Mouse (Mus musculus) cerebral cortex, adult 2 months (tissue): ENCODE results near the gene Cisd3.

ENCODE experiments used
- WGBS: fragments of 180-500 bp; shearing (Covaris S2); methylation state at CpG from one replicate; pipeline ENCODE4 v1.1.7; 2018; 5-methylcytosine and 5-hydroxymethylcytosine counted together

The Cisd3 gene

GRCm38 (mm10) chr11:97685613-97686321 is at the start of gene Cisd3:
Cisd3 (plus strand) TSS chr11:97685826.
- WGBS: under 1% methylated on average over 43 of the region's 43 CpGs

DNA sequence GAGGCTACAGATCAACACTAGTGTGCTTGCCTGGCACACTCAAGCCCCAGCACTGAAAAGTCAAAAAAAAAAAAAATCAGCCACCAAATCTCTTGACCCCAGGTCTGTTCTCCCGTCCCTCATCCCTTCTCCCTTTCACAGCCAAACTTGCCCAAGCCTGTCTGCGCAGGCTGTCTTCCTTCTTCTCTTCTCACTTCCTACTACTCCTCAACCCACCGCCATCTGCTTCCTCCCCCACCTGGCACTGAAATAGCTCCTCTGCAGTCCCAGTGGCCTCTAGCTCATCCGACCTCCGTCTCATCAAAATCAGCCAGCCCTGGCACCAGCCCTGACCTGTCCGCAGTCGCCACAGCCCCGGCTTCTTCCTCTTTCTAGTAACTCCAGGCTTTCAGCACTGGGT is 44.0 kb upstream of the Cisd3 start:
- 39% methylated on average over 8 of the region's 8 CpGs for WGBS

DNA sequence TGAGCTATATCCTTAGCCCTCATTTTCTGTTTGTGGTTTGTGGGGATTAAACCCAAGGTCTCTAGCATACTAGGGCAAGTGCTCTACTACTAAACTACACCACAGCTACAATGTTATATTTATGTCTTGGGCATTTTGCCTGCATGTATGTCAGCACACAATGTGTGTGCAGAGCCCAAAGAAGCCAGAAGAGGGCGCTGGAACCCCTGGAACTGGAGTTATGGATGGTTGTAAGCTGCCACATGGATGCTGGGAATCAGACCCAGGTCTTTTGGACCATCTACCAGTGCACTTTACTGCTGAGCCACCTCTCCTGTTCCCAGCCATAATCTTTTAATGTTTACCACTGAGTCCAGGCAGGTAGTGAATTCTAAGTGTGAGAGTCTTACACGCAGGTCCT is 42.9 kb upstream of the Cisd3 start:
- WGBS: 55% methylated on average over 2 of the region's 2 CpGs

DNA sequence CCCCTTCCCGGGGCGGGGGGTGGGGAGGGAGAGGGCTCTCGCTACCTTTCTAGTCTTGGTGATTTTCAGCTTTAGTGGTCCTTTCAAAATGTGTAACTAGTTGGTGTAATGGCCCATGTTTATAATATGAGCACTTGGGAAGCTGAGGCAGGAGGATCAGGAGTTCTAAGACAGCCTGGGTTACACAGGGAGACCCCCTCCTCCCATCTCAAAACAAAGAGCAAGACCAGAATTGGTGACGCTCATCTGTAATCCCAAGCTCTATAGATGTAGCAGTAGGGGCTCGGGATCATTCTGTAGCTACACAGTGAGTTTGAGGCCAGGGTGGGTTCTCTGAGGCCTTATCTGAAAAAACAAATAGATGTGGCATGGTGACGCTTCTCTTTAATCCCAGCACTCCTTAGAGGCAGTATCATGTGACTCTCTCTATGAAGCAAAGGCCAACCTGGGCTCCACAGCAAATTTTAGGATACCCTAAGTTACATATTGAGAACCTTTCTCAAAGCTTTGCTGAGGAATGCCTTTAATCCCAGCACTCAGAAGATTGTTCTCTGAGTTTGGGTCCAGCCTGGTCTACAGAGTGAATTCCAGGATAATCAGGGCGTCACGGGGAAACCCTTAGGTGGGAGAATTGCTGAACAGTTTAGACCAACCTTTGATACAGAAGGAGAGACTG is 42.1 kb upstream of the Cisd3 start:
- WGBS: 86% methylated on average over 8 of the region's 8 CpGs

DNA sequence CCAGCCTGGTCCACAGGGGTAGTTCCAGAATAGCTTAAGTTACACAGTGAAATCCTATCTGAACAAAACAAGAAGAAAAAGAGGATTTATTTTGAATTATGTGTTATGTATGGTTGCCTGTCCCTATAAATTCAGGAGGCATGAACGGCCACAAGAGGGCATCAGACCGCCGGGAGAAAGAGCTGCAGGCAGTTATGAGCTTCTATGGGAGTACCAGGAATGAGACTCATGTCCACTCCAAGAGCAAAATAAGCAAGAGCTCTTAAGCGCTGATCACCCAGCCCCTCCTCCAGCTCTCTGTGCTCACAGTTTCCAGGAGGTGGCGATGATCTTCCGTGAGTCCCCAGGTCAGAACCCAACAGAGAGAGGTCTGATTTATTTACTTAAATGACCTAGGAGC is 40.8 kb upstream of the Cisd3 start:
- WGBS: 8% methylated on average over 6 of the region's 6 CpGs

- 65% methylated on average over 4 of the region's 4 CpGs for WGBS
These were observed 37.1 kb upstream of the Cisd3 start for GRCm38 (mm10) chr11:97648541-97648940.

DNA sequence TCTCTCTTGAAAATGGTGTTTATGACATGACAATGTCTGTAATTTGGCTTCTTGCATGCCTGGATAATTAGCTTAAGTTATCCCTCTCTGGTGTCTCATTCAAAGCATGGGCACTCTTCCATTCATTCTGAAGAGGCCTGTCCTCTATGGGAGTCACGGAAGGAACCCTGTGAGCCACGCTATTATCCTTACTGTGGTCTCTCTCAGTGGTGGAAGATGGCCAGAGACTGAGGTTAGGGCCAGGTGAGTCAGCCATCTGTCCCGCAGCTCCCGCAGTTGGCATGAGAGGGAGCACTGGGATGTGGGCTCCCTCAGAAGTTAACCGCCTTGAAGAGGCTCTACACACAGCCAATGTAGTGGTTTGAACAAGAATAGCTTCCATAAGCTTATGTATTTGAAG is 35.3 kb upstream of the Cisd3 start:
- WGBS: 41% methylated on average over 5 of the region's 5 CpGs

DNA sequence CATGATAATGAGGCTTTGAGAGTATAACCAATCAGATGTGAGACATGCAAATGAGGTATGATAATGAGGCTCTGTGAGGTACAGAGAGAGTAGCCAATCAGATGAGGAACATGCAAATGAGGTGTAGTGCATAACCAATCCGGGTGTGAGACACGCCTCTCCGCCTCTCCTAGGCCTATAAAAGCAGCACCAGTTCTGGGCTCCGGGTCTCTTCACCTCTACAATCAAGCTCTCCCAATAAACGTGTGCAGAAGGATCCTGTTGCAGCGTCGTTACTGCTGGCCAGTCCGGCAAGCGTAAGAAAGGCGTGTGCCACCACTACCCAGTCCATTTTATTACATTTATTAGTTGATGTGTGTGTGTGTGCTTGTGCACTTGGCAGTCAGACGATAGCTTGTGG is 32.2 kb upstream of the Cisd3 start:
- WGBS: 94% methylated on average over 11 of the region's 11 CpGs

DNA sequence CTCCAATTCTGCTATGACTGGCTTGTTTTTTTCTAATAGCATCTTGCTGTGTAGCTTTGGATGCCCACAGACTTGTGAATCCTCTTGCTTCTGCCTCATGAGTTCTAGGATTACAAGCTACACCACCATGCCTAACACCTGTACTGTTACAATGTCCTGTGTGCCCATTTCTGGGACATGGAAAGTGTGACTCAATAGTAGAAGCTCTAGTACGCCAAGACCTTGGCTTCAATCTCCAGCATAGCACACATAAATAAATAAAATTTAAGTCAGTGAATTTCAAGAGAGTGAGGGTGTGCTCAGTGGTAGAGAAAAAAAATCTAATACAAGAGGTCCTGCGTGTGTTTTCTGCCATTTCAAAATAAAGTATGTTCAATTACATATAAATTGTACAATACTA is 31.4 kb upstream of the Cisd3 start:
- 90% methylated on average over 2 of the region's 2 CpGs for WGBS

DNA sequence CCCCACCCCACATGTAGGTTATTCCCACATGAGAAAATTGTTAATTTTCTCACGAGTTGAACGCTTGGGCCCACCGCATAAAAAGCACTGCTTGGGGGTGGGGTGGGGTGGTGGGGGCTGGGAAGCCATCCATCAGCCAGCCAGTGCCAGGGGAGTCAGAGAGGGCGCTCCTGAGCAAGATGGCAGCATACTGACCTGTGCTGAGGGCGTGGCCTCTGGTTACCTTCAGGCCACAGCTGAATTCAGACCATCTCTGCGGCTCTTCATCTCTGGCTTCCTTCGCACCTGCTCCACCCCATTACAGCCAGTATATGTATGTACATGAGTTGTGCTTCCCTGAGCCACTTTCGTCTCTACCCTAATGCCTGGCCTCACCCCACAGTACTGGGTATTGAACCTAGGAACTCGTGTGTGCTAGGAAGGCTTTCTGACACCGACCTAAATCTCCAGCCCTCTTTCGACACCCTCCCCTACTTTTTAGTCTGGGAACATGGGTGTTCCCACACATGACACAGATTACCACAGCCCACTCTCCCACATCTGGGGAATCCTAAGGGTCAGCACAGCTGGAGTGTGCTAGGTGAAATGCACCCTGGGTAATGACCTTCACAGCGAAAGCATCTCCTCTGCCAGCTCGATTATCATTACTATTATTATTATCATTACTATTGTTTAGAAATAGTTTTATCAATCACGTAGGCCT is 29.2 kb upstream of the Cisd3 start:
- WGBS: 80% methylated on average over 14 of the region's 14 CpGs

- WGBS: 50% methylated on average over 6 of the region's 6 CpGs
These were observed 28.3 kb upstream of the Cisd3 start for GRCm38 (mm10) chr11:97657184-97657945.

- 91% methylated on average over 6 of the region's 6 CpGs for WGBS
These were observed 27.7 kb upstream of the Cisd3 start for GRCm38 (mm10) chr11:97657967-97658366.

GRCm38 (mm10) chr11:97658751-97659266 is 26.8 kb upstream of the Cisd3 start:
- WGBS: 80% methylated on average over 11 of the region's 11 CpGs

DNA sequence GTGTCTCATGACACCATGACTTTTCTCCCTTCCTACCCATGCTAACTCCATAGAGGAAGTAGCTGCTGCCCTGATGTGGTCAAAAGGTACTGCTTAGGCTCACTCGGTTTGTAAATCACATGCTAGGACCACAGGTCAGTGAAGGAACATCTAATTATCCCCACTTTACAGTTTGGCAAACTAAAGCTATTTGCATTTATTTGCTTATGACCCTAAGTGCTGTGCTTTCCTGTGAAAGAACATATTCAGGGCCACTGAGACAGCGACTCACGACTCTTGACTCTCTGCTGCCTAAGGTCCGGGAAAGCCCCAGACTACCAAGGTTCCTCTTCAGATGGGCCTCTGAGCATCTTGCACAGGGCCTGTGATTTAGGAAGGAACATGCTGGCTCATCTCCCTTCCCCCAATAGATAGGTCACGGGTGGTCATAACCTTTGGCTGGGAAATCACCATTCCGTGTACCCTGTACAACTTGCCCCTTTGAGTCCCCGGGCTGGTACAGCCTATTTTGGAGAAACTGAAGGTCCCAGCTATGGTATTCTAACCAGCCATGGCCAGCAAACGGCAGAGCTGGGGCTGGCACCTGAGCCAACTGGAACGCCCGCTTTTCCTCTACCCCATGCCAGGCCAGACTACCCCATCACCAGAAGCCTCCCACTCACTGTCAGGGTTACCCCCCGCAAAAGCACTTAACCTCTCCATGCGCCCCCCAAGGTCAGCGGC is 26.2 kb upstream of the Cisd3 start:
- WGBS: 14% methylated on average over 13 of the region's 13 CpGs

DNA sequence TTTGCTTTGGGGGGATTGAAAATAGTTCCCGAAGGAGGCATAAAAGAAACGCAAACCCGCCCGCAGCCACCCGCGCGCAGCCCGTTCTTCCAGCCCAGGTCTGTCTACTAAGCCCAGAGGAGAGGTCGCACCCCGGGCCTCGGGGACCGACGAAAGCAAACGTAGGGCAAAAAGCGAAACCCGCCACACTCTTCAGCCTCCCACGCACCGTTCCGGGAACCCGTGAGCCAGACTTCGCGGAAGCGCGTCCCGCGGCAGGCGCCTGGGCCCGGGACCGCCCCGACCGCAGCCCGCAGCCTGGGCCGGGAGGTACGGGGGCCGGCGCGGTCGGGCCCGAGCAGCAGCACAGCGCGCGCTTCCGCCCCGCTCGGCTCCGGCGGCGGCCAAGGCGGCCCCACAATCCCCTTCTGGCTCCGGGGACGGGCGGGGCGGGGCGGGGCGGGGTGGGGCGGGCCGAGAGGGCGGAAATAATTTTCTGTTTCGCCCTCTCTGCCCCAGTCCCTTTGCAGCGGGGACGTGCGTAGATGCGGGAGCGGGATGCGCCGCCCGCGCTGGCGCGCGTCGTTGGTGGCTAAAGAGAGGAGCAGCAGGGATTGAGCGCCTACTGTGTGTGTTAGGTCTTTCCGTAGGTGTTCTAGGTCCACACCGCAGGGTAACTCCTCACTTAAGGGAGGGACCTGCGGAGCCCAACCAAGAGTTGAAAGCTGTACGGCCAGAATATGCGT is 25.5 kb upstream of the Cisd3 start:
- under 1% methylated on average over 77 of the region's 78 CpGs for WGBS

GRCm38 (mm10) chr11:97660734-97661647 is 24.6 kb upstream of the Cisd3 start:
- 11% methylated on average over 27 of the region's 27 CpGs for WGBS

- 2% methylated on average over 20 of the region's 20 CpGs for WGBS
These were observed 23.9 kb upstream of the Cisd3 start for GRCm38 (mm10) chr11:97661648-97662133.

DNA sequence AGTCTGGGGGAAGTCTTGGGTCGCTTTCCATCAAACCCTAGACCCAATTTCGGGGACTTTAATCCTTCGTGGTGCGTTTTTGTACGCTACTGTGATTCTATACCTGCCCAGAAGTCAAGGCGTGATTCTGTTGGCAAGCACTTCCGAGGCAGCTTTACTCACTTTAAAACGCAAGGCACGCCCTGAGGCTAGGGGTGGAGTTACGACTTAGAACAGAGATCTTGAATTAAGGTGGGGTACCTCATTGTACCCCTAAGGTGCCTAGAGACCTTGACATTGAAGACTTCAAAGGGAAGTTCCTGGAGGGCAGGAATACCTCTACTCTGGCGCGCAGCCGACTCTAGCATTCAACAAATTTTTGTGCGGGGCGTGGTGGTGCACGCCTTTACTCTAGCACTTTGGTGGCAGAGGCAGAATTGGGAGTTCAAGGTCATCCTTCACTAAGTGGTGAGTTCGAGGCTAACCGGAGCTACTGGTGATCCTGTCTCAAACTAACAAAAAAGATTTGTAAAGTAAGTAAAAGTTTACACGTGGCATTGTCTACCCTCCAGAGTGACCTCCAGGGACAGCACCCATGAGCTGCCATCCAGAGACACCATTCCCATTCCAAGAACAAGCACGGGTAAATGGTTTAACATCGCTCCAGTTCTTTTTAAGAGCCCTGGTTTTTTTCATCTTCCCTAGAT is 23.3 kb upstream of the Cisd3 start:
- WGBS: 5% methylated on average over 21 of the region's 21 CpGs
